Mouse (Mus musculus): ENCODE results near the gene H3f3b. TPM values are rescaled to one million over a fixed set of nuclear protein-coding genes. Genes with fewer than 3 reads are reported as not detected.

The H3f3b gene
- total RNA-seq, 2 experiments from 2014 or later = 285 to 322 TPM

DNA sequence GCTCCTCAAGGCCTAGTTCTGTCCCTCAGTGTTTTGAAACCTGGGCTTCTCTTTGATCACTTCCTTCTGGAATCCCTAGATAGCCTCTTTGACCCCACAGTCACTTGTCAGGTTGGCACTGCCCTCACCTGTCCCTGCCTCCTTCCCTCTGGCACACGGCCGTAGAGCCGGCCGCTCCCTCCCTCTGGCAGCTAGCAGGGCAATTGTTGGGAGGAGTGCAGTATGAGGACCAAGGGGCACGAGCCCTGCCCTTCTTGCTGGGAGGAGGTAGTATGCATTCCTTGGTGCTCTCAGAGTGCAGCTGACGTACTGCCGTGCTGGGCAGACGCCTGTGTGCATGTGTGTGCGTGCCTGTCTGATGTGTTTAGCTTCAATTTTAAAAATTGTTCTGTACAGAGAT lies 32.8 kb upstream of the H3f3b start:
- Histone ChIP-seq H3K27ac (peak overlapping the region; percentile 90), H3K4me3 (no peak overlapping the region)
- no peak for DNase-seq (ENCODE audit: low spot score in 2 of 2)
- TF ChIP-seq CTCF (conservative IDR thresholded peaks at IDR 0.05) = no peak

DNA sequence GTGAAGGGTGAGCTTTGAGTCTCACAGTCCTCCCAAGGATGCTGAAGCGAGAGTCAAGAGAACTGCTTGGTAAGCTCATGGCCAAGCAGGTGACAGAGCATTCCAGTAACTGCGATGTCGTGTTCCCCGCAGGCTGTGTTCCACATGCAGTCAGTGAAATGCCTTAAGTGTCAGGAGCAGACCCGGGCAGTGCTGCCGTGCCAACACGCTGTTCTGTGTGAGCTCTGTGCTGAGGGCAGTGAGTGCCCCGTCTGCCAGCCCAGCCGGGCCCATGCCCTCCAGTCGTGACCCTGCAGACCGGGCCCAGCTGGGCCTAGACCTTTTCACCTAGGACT lies 31.9 kb upstream of the H3f3b start:
- H3K4me3 ChIP-seq = no peak overlapping the region
- TF ChIP-seq CTCF (conservative IDR thresholded peaks at IDR 0.05) = no peak
- DNase-seq (ENCODE audit: low spot score in 2 of 2) = no peak
- H3K27ac ChIP-seq = peak overlapping the region; percentile 90

DNA sequence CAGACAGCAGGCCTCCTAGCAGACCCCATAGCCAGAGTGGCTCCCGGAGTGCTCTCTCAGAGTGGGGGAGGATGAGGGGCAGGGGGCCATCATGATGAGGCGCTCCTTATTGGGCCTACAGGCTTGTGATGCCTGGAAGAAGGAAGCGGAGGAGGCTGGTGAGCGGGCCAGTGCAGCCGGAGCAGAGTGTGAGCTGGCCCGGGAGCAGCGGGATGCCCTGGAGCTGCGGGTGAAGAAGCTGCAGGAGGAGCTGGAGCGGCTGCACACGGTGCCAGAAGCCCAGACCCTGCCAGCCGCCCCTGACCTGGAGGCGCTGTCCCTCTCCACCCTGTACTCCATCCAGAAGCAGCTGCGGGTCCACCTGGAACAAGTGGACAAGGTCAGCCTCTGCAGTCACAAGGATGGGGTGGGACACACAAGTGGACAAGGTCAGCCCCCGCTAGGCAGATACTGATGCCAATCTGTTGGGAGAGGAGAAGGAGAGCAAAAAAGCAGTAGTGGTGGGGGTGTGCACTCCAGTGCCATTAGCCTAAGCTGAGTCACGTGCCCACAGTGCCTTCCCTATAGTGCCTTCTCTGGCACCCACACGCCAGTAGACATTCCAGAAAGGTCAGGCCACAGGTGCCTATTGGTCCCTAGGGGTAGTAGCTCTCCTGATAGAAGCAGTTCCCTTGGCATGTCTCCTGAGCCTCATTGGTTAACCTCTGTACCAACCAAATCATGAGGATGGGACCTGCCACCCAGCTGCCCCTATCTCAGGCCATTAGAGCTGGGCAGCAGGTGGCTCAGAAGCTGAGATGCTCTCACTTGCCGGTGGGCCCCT lies 31.3 kb upstream of the H3f3b start:
- Histone ChIP-seq H3K4me3 (no peak overlapping the region), H3K27ac (peak overlapping the region; percentile 90)
- no peak for TF ChIP-seq CTCF (conservative IDR thresholded peaks at IDR 0.05)
- no peak for DNase-seq (ENCODE audit: low spot score in 2 of 2)

DNA sequence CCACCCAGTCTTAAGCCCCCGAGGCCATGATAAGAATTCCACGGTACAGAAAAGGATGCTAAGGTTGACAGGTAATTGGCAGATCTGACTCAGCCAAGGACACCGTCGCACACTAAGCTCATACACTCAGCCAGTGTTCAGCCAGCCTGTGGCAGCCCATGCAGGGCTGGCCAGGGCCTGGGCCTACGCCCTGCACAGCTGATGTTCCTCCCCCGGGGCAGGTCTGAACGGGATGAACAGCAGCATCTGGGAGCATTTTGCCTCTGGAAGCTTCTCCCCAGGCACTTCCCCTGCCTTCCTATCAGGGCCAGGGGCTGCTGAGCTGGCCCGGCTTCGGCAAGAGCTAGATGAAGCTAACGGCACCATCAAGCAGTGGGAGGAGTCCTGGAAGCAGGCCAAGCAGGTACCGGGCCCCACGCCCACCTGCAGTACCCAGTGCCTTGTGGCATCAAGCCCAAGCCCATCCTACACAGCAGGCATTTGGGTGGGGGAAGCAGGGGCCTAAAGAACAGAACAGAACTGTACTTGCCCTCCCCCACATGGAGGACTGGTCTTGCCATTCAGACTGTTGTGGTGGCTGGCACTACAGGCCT lies 30.4 kb upstream of the H3f3b start:
- DNase-seq (ENCODE audit: low spot score in 2 of 2) = no peak
- Histone ChIP-seq H3K27ac (peak overlapping the region; percentile 90), H3K4me3 (no peak overlapping the region)
- TF ChIP-seq CTCF (conservative IDR thresholded peaks at IDR 0.05) = no peak

DNA sequence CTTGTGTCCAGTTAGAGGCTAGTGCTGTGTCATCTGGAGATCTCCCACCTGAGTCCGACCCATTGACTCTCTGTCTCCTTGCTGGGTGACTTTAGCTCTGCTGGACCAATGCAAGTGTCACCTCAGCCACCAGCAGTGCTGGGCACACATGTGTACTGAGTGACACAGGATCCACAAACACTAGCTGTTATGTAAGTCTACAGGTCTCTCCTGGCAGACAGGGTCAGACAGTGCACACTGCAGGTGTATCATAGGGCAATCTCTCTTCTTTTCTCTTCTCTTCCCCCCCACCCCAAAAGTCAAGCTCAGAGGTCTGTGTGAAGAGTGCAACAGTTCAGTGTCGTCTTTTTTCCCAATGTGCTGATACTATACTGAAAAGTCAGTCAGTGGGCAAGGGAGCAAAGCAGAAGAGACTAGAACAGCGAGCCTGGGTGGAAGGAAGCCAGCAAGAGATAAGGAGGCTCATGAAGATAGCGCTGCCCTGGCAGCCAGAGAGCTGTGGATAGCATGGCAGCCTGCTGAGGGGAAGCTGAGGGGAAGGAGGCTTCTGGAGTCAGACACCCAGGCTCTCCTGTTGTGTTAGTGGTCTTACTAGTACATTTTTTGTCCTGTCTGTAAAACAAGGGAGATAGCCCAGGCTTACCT lies 29.6 kb upstream of the H3f3b start:
- no peak for TF ChIP-seq CTCF (conservative IDR thresholded peaks at IDR 0.05)
- DNase-seq (ENCODE audit: low spot score in 2 of 2) = no peak
- H3K4me3 ChIP-seq = no peak overlapping the region
- H3K27ac ChIP-seq = peak overlapping the region; percentile 90

DNA sequence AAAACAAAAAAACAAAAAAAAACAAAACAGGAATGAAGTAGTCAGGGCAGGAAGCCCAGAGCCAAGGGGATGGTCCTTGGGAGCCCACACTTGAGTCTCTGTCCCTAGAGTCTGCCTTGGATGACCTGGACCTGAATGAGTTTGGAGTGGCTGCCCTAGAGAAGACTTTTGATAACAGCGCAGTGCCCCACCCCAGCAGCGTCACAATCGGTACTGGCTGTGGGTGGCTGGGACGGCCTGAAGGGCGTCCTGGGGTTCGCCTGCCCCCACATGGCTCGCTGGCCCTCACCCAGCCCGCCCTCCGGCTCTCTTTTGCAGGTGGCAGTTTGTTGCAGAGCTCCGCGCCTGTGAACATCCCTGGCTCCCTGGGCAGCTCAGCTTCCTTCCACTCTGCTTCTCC lies 28.1 kb upstream of the H3f3b start:
- DNase-seq (ENCODE audit: low spot score in 2 of 2) = no peak
- no peak overlapping the region for H3K4me3 ChIP-seq
- H3K27ac ChIP-seq = no peak overlapping the region
- TF ChIP-seq CTCF (conservative IDR thresholded peaks at IDR 0.05) = no peak

DNA sequence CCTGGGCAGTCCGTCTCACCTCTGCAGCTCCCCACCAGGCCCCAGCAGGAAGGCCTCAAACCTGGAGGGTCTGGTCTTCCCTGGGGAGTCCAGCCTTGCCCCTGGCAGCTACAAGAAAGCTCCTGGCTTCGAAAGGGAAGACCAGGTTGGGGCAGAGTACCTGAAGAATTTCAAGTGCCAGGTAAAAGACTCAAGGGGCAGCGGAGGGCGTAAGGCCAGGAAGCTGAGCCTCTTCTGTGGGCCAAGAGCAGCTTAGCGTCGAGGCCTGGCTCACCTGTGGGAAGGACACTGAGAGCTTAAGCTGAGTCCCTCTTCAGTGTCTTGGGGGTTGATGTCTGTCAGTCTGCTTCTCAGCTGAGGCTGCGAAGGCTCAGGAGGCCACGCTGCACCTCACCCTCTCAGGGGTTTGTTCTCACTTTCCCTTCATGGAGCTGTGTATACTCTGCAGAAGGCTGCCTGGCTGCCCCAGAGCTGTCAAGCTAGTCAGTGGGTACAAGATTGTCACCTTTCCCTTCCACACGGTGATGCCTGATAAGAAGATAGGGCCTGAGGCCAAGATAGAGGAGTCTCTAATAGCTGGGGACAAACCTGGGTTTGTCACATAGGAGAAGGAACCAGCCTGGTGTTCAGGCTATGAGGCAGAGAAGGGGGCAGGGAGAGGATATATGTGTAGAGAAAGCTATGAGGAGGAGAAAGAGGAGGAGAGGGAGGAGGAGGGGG lies 25.9 kb upstream of the H3f3b start:
- Histone ChIP-seq H3K4me3 (no peak overlapping the region), H3K27ac (no peak overlapping the region)
- DNase-seq (ENCODE audit: low spot score in 2 of 2) = no peak
- TF ChIP-seq CTCF (conservative IDR thresholded peaks at IDR 0.05) = no peak

DNA sequence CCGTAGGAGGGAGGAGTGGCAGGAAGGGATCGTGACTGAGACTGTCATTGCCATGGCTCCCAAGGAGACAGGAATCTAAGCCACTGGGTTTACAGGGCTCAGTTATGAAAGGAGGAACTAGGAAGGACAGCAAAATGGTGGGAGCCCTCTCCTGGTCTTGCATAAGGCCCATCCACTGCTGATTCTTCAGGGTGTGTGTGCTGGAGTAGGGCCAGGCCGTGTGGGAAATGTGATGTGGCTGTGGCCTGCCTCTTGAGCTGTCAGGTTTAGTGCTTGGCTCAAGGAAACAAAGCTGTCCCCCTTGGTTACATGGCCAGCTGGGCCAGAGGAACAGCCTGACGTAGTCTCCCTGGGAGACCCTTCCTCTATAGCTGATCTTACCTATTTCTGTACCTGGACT lies 22.4 kb upstream of the H3f3b start:
- TF ChIP-seq CTCF (conservative IDR thresholded peaks at IDR 0.05) = no peak
- no peak for DNase-seq (ENCODE audit: low spot score in 2 of 2)
- no peak overlapping the region for H3K27ac ChIP-seq
- H3K4me3 ChIP-seq = no peak overlapping the region

DNA sequence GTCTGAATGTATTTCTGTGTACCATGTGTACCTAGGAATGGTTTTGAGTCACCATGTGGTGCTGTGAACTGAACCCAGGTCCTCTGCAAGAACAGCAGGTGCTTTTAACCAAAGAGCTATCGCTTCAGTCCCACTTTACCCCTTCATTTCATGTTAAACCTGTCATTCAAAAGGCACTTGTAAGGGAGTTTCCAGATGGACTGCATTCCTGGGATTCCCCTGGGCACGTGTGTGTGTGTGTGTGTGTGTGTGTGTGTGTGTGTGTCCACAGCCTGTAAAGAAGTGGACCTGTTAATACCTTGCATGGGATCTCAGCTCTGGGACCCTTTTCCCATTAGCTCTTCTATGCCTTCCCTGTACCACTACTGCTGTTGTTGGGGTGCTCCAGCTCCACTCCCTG lies 21.8 kb upstream of the H3f3b start:
- DNase-seq (ENCODE audit: low spot score in 2 of 2) = no peak
- H3K27ac ChIP-seq = no peak overlapping the region
- H3K4me3 ChIP-seq = no peak overlapping the region
- no peak for TF ChIP-seq CTCF (conservative IDR thresholded peaks at IDR 0.05)

DNA sequence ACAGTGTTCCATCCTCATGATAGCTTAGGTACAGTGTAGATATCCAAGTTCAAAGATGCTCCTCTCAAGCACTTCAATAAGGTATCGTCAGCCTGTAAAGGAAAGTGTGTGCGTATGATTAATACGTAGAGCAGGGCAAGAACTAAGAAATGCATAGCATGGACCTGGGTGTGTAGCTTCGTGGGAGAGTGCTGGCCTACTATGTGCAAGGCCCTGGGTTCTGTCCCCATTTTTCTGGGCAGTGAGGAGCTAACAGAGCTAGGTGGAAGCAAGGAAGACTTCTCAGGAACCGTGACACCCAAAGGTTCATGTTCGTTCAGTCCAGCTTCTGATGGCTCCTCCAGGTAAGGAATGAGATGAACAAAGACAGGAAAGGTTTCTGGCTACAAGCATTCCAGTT lies 17.4 kb upstream of the H3f3b start:
- no peak for TF ChIP-seq CTCF (conservative IDR thresholded peaks at IDR 0.05)
- DNase-seq (ENCODE audit: low spot score in 2 of 2) = no peak

DNA sequence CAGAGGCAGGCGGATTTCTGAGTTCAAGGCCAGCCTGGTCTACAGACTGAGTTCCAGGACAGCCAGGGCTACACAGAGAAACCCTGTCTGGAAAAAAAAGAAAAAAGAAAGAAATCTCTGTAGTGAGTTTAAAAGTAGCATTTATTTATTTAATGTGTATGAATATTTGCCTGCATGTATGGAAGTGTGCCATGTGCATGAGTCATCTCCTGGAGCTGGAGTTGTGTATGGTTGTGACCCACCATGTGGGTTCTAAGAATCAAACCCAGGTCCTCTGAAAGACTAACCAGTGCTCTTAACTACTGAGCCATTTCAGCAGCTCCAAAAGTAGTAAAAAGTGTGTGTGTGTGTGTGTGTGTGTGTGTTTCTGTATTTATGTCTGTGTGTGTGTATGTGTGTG lies 15.5 kb upstream of the H3f3b start:
- TF ChIP-seq CTCF (conservative IDR thresholded peaks at IDR 0.05) = no peak
- Histone ChIP-seq H3K27ac (no peak overlapping the region), H3K4me3 (no peak overlapping the region)
- DNase-seq (ENCODE audit: low spot score in 2 of 2) = no peak

More for the DNA sequence above, 17.4 kb upstream of the H3f3b start:
- Histone ChIP-seq H3K4me3 (no peak overlapping the region), H3K27ac (no peak overlapping the region)

DNA sequence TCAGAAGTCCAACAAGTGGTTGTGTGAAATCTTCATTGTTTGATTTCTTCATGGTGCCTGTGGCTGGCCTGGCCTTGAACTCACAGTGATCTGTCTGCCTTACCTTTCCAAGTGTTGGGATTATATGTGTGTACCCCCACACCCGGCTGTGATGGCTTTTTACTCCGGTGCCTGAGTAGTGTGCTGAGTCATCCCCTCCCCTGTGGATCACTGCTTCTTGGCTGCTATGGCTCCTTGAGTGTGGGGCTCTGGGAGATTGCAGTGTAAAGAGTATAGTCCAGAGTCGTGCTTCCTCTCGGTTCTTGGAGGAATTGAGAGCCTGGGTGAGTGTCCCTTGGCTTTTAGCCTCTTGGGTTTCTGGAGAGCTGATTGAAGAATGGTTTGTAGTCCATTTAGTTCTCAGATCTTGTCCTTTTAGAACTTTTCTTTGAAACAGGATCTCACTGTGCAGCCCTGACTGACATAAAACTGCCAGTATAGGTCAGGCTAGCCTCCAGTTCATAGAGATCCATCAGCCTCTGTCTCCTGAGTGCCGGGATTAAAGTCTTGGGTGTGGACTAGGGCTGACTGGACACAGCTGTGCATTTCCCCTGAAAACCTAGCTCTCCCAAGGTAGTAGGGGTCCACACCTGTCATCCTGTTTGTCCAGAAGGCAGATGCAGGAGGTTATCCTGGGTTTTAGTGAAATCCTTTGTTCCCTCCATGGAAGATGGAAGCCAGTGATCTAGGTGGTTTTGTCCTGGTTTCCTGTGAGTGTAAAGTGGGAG lies 14.8 kb upstream of the H3f3b start:
- TF ChIP-seq CTCF (conservative IDR thresholded peaks at IDR 0.05) = no peak
- no peak for DNase-seq (ENCODE audit: low spot score in 2 of 2)
- Histone ChIP-seq H3K4me3 (no peak overlapping the region), H3K27ac (no peak overlapping the region)

Measured in layer of hippocampus, adult 2 months (tissue).